Mouse (Mus musculus) cerebellum, adult 2 months (tissue): ENCODE measurements around the gene Gm26938.

ENCODE experiments used
- CTCF ChIP-seq: fragments of 200-500 bp; IDR thresholded peaks from 2 replicates; pipeline ENCODE4 v1.5.1; 2011; ENCODE audit warnings: low read depth, mild to moderate bottlenecking, control low read depth, low read length, moderate library complexity, borderline replicate concordance; ENCODE audit not compliant: insufficient read depth
- POLR2A ChIP-seq: fragments of 200-500 bp; IDR thresholded peaks from 2 replicates; pipeline ENCODE4 v1.6.1; 2011; ENCODE audit warnings: low read length, control low read depth, borderline replicate concordance; ENCODE audit not compliant: insufficient read depth

GRCm38 (mm10) chr5:139797473-139798167, 28.6 kb downstream of the Gm26938 start:
- no peak for TF ChIP-seq POLR2A
- no peak for TF ChIP-seq CTCF
